ENCODE assay signal across 12 mouse cellular contexts in the genomic region with DNA sequence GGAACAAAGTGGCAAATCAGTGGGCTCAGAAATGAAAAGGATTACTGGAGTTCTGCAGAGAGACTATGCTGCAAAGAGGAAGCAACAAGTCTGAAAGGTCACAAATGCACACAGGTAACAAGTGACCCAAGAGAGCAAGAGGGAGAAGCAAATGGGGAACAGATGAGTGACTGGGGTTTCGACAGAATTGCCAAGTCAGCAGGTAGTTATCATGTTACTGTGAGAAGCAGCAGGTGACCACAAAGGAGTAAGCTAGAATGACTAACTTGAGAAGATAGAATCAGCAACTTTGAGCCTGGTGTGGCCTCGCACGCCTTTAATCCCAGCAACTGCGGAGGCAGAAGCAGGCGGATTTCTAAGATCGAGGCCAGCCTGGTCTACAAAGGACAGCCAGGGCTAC.
"Had no signal": no experiment of that assay in that cellular context is flagged by ENCODE, and none has a peak within 500 bp of the region (broad histone marks: within the 10 kb centered on the region; RNA-seq: fewer than 3 reads in every experiment).

No protein-coding gene starts in this region.

- H3K9ac ChIP-seq: kidney, embryonic 15.5 days; lung, embryonic 14.5 days; midbrain, embryonic 12.5 days had no signal

- H3K4me1 ChIP-seq: kidney, embryonic 15.5 days; limb, embryonic 10.5 days; midbrain, embryonic 12.5 days had no signal

- H3K27ac ChIP-seq: kidney, embryonic 15.5 days; left cerebral cortex, adult 2 months; limb, embryonic 10.5 days; midbrain, embryonic 12.5 days had no signal

- H3K4me3 ChIP-seq: kidney, embryonic 15.5 days; left cerebral cortex, adult 2 months; limb, embryonic 10.5 days; midbrain, embryonic 12.5 days had no signal

- DNase-seq: kidney, postnatal 14 days; lung, embryonic 14.5 days; lung, postnatal 10 days; lung, postnatal 4 days; right cerebral cortex, adult 18-20 months; right cerebral cortex, postnatal 25 days; thymus, postnatal 36 days had no signal

- H3K27me3 ChIP-seq: kidney, embryonic 15.5 days; midbrain, embryonic 12.5 days had no signal

- H3K4me2 ChIP-seq: kidney, embryonic 15.5 days; liver, embryonic 11.5 days; lung, embryonic 14.5 days; midbrain, embryonic 12.5 days had no signal

- H3K9me3 ChIP-seq: kidney, embryonic 15.5 days; limb, embryonic 10.5 days; midbrain, embryonic 12.5 days had no signal
